Mouse (Mus musculus) G1E (cell line): Measurements from ENCODE around the gene Ppip5k1.

Experiments
- CTCF ChIP-seq: IDR thresholded peaks from 2 replicates; pipeline ENCODE4 v1.5.1; 2012; ENCODE audit warnings: low read depth, low read length, inconsistent platforms, mixed read lengths
- GATA1 ChIP-seq: IDR thresholded peaks from 2 replicates; pipeline ENCODE4 v1.6.1; 2012; ENCODE audit warnings: borderline replicate concordance, low read length, inconsistent platforms, mixed read lengths

DNA sequence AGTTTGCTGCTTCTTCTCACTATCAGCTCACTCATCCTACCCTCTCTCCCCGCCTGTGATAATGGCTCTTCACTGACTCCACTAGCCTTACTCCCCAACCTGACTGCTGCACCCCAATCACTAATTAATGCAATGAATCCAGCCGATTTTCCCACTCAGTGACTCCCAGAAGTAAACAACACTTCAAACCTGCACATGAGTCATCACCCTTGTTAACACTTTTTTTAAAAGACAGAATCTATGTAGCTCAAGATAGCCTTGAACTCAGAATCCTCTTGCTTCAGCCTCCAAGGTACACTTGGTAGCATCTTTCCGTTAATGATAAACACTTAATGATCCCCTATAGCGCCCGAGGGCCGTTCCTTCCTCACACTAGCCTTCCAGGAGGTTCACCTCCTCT lies 818 bp downstream of the Ppip5k1 start:
- TF ChIP-seq CTCF (no peak), GATA1 (no peak)
